Mouse (Mus musculus) embryonic facial prominence, embryonic 13.5 days (tissue): ENCODE measurements around the gene Tut1. TPM values are rescaled to one million over a fixed set of nuclear protein-coding genes. Genes with fewer than 3 reads are reported as not detected.
"Not testable (repeated sequence)": the region's sequence is repeated elsewhere in the genome, so short reads cannot be mapped to it uniquely, and the experiment has no call there.

Experiments
- ATAC-seq: fragments of 200-750 bp; cut with Nextera tagmentation; 2 replicates; pipeline ENCODE4 v1.8.0; 2017; ENCODE audit warnings: low read depth; ENCODE audit not compliant: insufficient number of reproducible peaks, insufficient read depth, low FRiP score, low TSS enrichment
- H3K27ac ChIP-seq: fragments of 300-500 bp; sonication (generic); 2 replicates; pipeline ENCODE4 v1.5.1; 2015; ENCODE audit warnings: moderate library complexity, mild to moderate bottlenecking, inconsistent platforms
- H3K27me3 ChIP-seq: fragments of 300-500 bp; sonication (generic); 2 replicates; pipeline ENCODE4 v1.6.1; 2015; ENCODE audit warnings: mild to moderate bottlenecking, inconsistent platforms
- H3K36me3 ChIP-seq: fragments of 300-500 bp; sonication (generic); 2 replicates; pipeline ENCODE4 v1.6.1; 2015; ENCODE audit warnings: mild to moderate bottlenecking, inconsistent platforms
- H3K4me1 ChIP-seq: fragments of 300-500 bp; sonication (generic); 2 replicates; pipeline ENCODE4 v1.6.1; 2015; ENCODE audit warnings: inconsistent platforms
- H3K4me2 ChIP-seq: fragments of 300-500 bp; sonication (generic); 2 replicates; pipeline ENCODE4 v1.6.1; 2015; ENCODE audit warnings: moderate library complexity, mild to moderate bottlenecking, inconsistent platforms
- H3K4me3 ChIP-seq: fragments of 300-500 bp; sonication (generic); 2 replicates; pipeline ENCODE4 v1.5.1; 2015; ENCODE audit warnings: mild to moderate bottlenecking, inconsistent platforms
- H3K9ac ChIP-seq: fragments of 300-500 bp; sonication (generic); 2 replicates; pipeline ENCODE4 v1.6.1; 2015; ENCODE audit warnings: mild to moderate bottlenecking, inconsistent platforms
- H3K9me3 ChIP-seq: fragments of 300-500 bp; sonication (generic); 2 replicates; pipeline ENCODE4 v1.6.1; 2016; ENCODE audit warnings: inconsistent platforms
- WGBS: fragments of 180-500 bp; shearing (Covaris S2); methylation state at CpG from one replicate; pipeline ENCODE4 v1.1.7; 2015; ENCODE audit warnings: mixed read lengths; 5-methylcytosine and 5-hydroxymethylcytosine counted together
- polyA plus RNA-seq: library from polyadenylated mRNA; unstranded; fragments of >200 nt; fragmentation: Nextera tagmentation; extraction: Ambion mirVana; gene quantifications from 2 replicates; pipeline ENCODE4 v1.2.1, GENCODE M21; 2015

The Tut1 gene
- polyA plus RNA-seq, 1 experiment from 2014 or later, result 34.5 TPM

GRCm38 (mm10) chr19:8994813-8995607 is 41.4 kb downstream of the Tut1 start:
- H3K4me1 ChIP-seq, result peaks cover 85% of the 10 kb centered on the region
- H3K4me3 ChIP-seq, result no peak overlapping the region
- peaks cover 5% of the 10 kb centered on the region for H3K36me3 ChIP-seq
- H3K27me3 ChIP-seq, result no peaks in the 10 kb centered on the region
- H3K9ac ChIP-seq, result peak overlapping the region; percentile 44
- H3K27ac ChIP-seq, result no peak overlapping the region
- no peaks in the 10 kb centered on the region for H3K9me3 ChIP-seq
- 82% methylated on average over 10 of the region's 10 CpGs for WGBS
- 0 out of 2 replicates have a peak overlapping the region, but pooled peaks have one; percentile 24 for H3K4me2 ChIP-seq
- no peak for ATAC-seq

GRCm38 (mm10) chr19:8996601-8997000 is 43.0 kb downstream of the Tut1 start:
- Histone ChIP-seq H3K9me3 (no peaks in the 10 kb centered on the region), H3K27ac (peak overlapping the region; percentile 85; the same call in 1 of the 2 replicates), H3K27me3 (no peaks in the 10 kb centered on the region), H3K36me3 (peaks cover 21% of the 10 kb centered on the region), H3K4me3 (no peak overlapping the region), H3K9ac (no peak overlapping the region), H3K4me2 (no peak overlapping the region), H3K4me1 (peaks cover 76% of the 10 kb centered on the region)
- WGBS, result 81% methylated on average over 6 of the region's 6 CpGs
- ATAC-seq, result no peak

GRCm38 (mm10) chr19:8997546-8997945 is 43.9 kb downstream of the Tut1 start:
- no peaks in the 10 kb centered on the region for H3K9me3 ChIP-seq
- peak; percentile 93 for ATAC-seq
- no peak overlapping the region for H3K4me3 ChIP-seq
- H3K27me3 ChIP-seq, result no peaks in the 10 kb centered on the region
- peak overlapping the region; percentile 44 for H3K4me2 ChIP-seq
- peaks cover 67% of the 10 kb centered on the region for H3K4me1 ChIP-seq
- 49% methylated on average over 4 of the region's 4 CpGs for WGBS
- H3K9ac ChIP-seq, result 0 out of 2 replicates have a peak overlapping the region, but pooled peaks have one; percentile 7
- H3K36me3 ChIP-seq, result peaks cover 31% of the 10 kb centered on the region
- peak overlapping the region; percentile 85 for H3K27ac ChIP-seq

GRCm38 (mm10) chr19:8998546-8998945 is 44.9 kb downstream of the Tut1 start:
- peaks cover 57% of the 10 kb centered on the region for H3K4me1 ChIP-seq
- H3K27me3 ChIP-seq, result no peaks in the 10 kb centered on the region
- H3K9ac ChIP-seq, result no peak overlapping the region
- no peaks in the 10 kb centered on the region for H3K9me3 ChIP-seq
- ATAC-seq, result no peak
- H3K4me2 ChIP-seq, result peak overlapping the region; percentile 44; the same call in 1 of the 2 replicates
- H3K36me3 ChIP-seq, result peaks cover 41% of the 10 kb centered on the region
- H3K4me3 ChIP-seq, result no peak overlapping the region
- peak overlapping the region; percentile 85 for H3K27ac ChIP-seq
- WGBS, result 84% methylated on average over 6 of the region's 6 CpGs

- no peak overlapping the region for H3K9ac ChIP-seq
- ATAC-seq, result no peak
- H3K4me1 ChIP-seq, result peaks cover 50% of the 10 kb centered on the region
- H3K36me3 ChIP-seq, result peaks cover 48% of the 10 kb centered on the region
- H3K4me3 ChIP-seq, result no peak overlapping the region
- H3K4me2 ChIP-seq, result no peak overlapping the region
- no peaks in the 10 kb centered on the region for H3K9me3 ChIP-seq
- H3K27me3 ChIP-seq, result no peaks in the 10 kb centered on the region
- no peak overlapping the region for H3K27ac ChIP-seq
- WGBS, result 91% methylated on average over 4 of the region's 4 CpGs
Observed at GRCm38 (mm10) chr19:8999223-8999622, 45.6 kb downstream of the Tut1 start.

GRCm38 (mm10) chr19:9006915-9007314 is 53.3 kb downstream of the Tut1 start:
- not testable (repeated sequence) for H3K9ac ChIP-seq, H3K4me2 ChIP-seq, H3K27ac ChIP-seq, H3K4me3 ChIP-seq, H3K27me3 ChIP-seq, H3K9me3 ChIP-seq, ATAC-seq, H3K4me1 ChIP-seq
- H3K36me3 ChIP-seq, result peaks cover 72% of the 10 kb centered on the region
- 95% methylated on average over 2 of the region's 2 CpGs for WGBS

Other genes starting within 250 kb of the Tut1 start
- 99.9 and 116 TPM in 2 replicates for gene Slc3a2, start 230.5 kb upstream of the Tut1 start, polyA plus RNA-seq
- 88.6 and 100 TPM in 2 replicates for gene Wdr74, start 218.0 kb upstream of the Tut1 start, polyA plus RNA-seq
- gene 1700092M07Rik, start 213.1 kb upstream of the Tut1 start, polyA plus RNA-seq, result 2.2 and 2.7 TPM in 2 replicates
- 182 and 184 TPM in 2 replicates for gene Stx5a, start 212.4 kb upstream of the Tut1 start, polyA plus RNA-seq
- gene Nxf1, start 196.8 kb upstream of the Tut1 start, polyA plus RNA-seq, result 199 and 230 TPM in 2 replicates
- 211 and 227 TPM in 2 replicates for gene Tmem223, start 182.9 kb upstream of the Tut1 start, polyA plus RNA-seq
- gene Tmem179b, start 179.4 kb upstream of the Tut1 start, polyA plus RNA-seq, result 67.6 and 76.1 TPM in 2 replicates
- 28.5 and 35.6 TPM in 2 replicates for gene Taf6l, start 167.4 kb upstream of the Tut1 start, polyA plus RNA-seq
- gene Polr2g, start 155.3 kb upstream of the Tut1 start, polyA plus RNA-seq, result 175 and 178 TPM in 2 replicates
- 5.5 and 6.0 TPM in 2 replicates for gene Zbtb3, start 151.3 kb upstream of the Tut1 start, polyA plus RNA-seq
- gene Ttc9c, start 134.5 kb upstream of the Tut1 start, polyA plus RNA-seq, result 78.7 and 82.9 TPM in 2 replicates
- 7.4 and 7.6 TPM in 2 replicates for gene Hnrnpul2, start 133.8 kb upstream of the Tut1 start, polyA plus RNA-seq
- gene AC129217.1, start 124.1 kb upstream of the Tut1 start, polyA plus RNA-seq, result not detected in 2 replicates
- 52.6 and 53.3 TPM in 2 replicates for gene Bscl2, start 116.4 kb upstream of the Tut1 start, polyA plus RNA-seq
- gene Gng3, start 114.7 kb upstream of the Tut1 start, polyA plus RNA-seq, result 10.4 and 10.6 TPM in 2 replicates
- 0.65 and 0.74 TPM in 2 replicates for gene Lrrn4cl, start 103.1 kb upstream of the Tut1 start, polyA plus RNA-seq
- 184 and 189 TPM in 2 replicates for gene Ubxn1, start 82.4 kb upstream of the Tut1 start, polyA plus RNA-seq
- 64.2 and 72.3 TPM in 2 replicates for gene Uqcc3, start 72.9 kb upstream of the Tut1 start, polyA plus RNA-seq
- gene Lbhd1, start 70.1 kb upstream of the Tut1 start, polyA plus RNA-seq, result 56.0 and 91.0 TPM in 2 replicates
- gene Gm49403, start 69.9 kb upstream of the Tut1 start, polyA plus RNA-seq, result not detected in 2 replicates
- gene 1810009A15Rik, start 65.0 kb upstream of the Tut1 start, polyA plus RNA-seq, result 84.9 and 90.0 TPM in 2 replicates
- not detected in 2 replicates for gene Gm49416, start 64.9 kb upstream of the Tut1 start, polyA plus RNA-seq
- 36.7 and 42.6 TPM in 2 replicates for gene Ints5, start 60.8 kb upstream of the Tut1 start, polyA plus RNA-seq
- gene Ganab, start 55.8 kb upstream of the Tut1 start, polyA plus RNA-seq, result 107 and 108 TPM in 2 replicates
- gene B3gat3, start 33.5 kb upstream of the Tut1 start, polyA plus RNA-seq, result 44.7 and 54.6 TPM in 2 replicates
- 2.7 and 3.3 TPM in 2 replicates for gene Rom1, start 24.5 kb upstream of the Tut1 start, polyA plus RNA-seq
- 32.3 and 32.8 TPM in 2 replicates for gene Eml3, start 24.3 kb upstream of the Tut1 start, polyA plus RNA-seq
- 187 and 189 TPM in 2 replicates for gene Mta2, start 12.0 kb upstream of the Tut1 start, polyA plus RNA-seq
- 481 and 529 TPM in 2 replicates for gene Eef1g, start 13.2 kb downstream of the Tut1 start, polyA plus RNA-seq
- gene Ahnak, start 35.4 kb downstream of the Tut1 start, polyA plus RNA-seq, result 51.0 and 57.8 TPM in 2 replicates
- not detected in 2 replicates for gene Scgb1a1, start 134.1 kb downstream of the Tut1 start, polyA plus RNA-seq
- gene Asrgl1, start 181.8 kb downstream of the Tut1 start, polyA plus RNA-seq, result 15.9 and 17.4 TPM in 2 replicates